Mouse (Mus musculus) stomach, postnatal 0 days (tissue): ENCODE data around the gene Fads2. TPM values are rescaled to one million over a fixed set of nuclear protein-coding genes. Genes with fewer than 3 reads are reported as not detected.

Source experiments
- ATAC-seq: fragments of 200-750 bp; cut with Nextera tagmentation; 2 replicates; pipeline ENCODE4 v1.8.0; 2017; ENCODE audit not compliant: low FRiP score, low TSS enrichment
- DNase-seq: peaks from one replicate; pipeline ENCODE4 v3.0.0-alpha.2; 2016; ENCODE audit warnings: low spot score
- H3K27ac ChIP-seq: fragments of 300-500 bp; sonication (generic); replicated peaks from 2 replicates; pipeline ENCODE4 v1.5.1; 2014; ENCODE audit warnings: mild to moderate bottlenecking, control low read depth
- H3K27me3 ChIP-seq: fragments of 300-500 bp; sonication (generic); 2 replicates; pipeline ENCODE4 v1.6.1; 2014; ENCODE audit warnings: low read length; ENCODE audit not compliant: control insufficient read depth, insufficient read depth
- H3K36me3 ChIP-seq: fragments of 300-500 bp; sonication (generic); 2 replicates; pipeline ENCODE4 v1.6.1; 2014; ENCODE audit warnings: low read length, mixed read lengths; ENCODE audit not compliant: control insufficient read depth, insufficient read depth
- H3K4me1 ChIP-seq: fragments of 300-500 bp; sonication (generic); replicated peaks from 2 replicates; pipeline ENCODE4 v1.6.1; 2014; ENCODE audit warnings: antibody characterized with exemption; ENCODE audit not compliant: control insufficient read depth, insufficient read depth
- H3K4me2 ChIP-seq: fragments of 300-500 bp; sonication (generic); replicated peaks from 2 replicates; pipeline ENCODE4 v1.6.1; 2014; ENCODE audit warnings: low read depth, mild to moderate bottlenecking, control low read depth, moderate library complexity
- H3K4me3 ChIP-seq: fragments of 300-500 bp; sonication (generic); 2 replicates; pipeline ENCODE4 v1.5.1; 2014; ENCODE audit warnings: low read depth, low read length, control low read depth
- H3K9ac ChIP-seq: fragments of 300-500 bp; sonication (generic); 2 replicates; pipeline ENCODE4 v1.6.1; 2014; ENCODE audit warnings: mild to moderate bottlenecking, low read length, control low read depth, mixed read lengths
- H3K9me3 ChIP-seq: fragments of 300-500 bp; sonication (generic); 2 replicates; pipeline ENCODE4 v1.6.1; 2016; ENCODE audit warnings: low read length; ENCODE audit not compliant: control insufficient read depth
- CTCF ChIP-seq: IDR thresholded peaks from 2 replicates; pipeline ENCODE4 v1.5.1; 2016; ENCODE audit warnings: antibody characterized with exemption, low read depth, mild to moderate bottlenecking, moderate library complexity
- EP300 ChIP-seq: optimal IDR thresholded peaks from 2 replicates; pipeline ENCODE3; 2016; ENCODE audit warnings: antibody characterized with exemption
- WGBS: fragments of 180-500 bp; shearing (Covaris S2); extraction: QIAGEN DNeasy Blood & Tissue Kit; methylation state at CpG from one replicate; pipeline ENCODE4 v1.1.7; 2014; 5-methylcytosine and 5-hydroxymethylcytosine counted together
- polyA plus RNA-seq: library from polyadenylated mRNA; unstranded; fragments of >200 nt; fragmentation: Nextera tagmentation; extraction: Ambion mirVana; gene quantifications from 2 replicates; pipeline ENCODE4 v1.2.1, GENCODE M21; 2015

Gene Fads2
- polyA plus RNA-seq, 1 experiment from 2014 or later = 34.6 TPM

- no peak overlapping the region for H3K27ac ChIP-seq
- H3K9ac ChIP-seq = no peak overlapping the region
- ATAC-seq (no peak), DNase-seq (no peak)
- H3K4me3 ChIP-seq = no peak overlapping the region
- H3K9me3 ChIP-seq = no peaks in the 10 kb centered on the region
- no peaks in the 10 kb centered on the region for H3K27me3 ChIP-seq
- H3K4me1 ChIP-seq = no peaks in the 10 kb centered on the region; the same call in 1 of the 2 replicates
- TF ChIP-seq EP300 (no peak), CTCF (no peak)
- WGBS = 78% methylated on average over 6 of the region's 6 CpGs
- peaks cover 12% of the 10 kb centered on the region for H3K36me3 ChIP-seq
- no peak overlapping the region for H3K4me2 ChIP-seq
Observed at GRCm38 (mm10) chr19:10054361-10055075, 47.0 kb downstream of the Fads2 start.

GRCm38 (mm10) chr19:10053692-10054260, 47.8 kb downstream of the Fads2 start:
- 89% methylated on average over 10 of the region's 10 CpGs for WGBS
- Histone ChIP-seq H3K36me3 (peaks cover 12% of the 10 kb centered on the region), H3K27ac (no peak overlapping the region), H3K27me3 (no peaks in the 10 kb centered on the region), H3K4me1 (no peaks in the 10 kb centered on the region; the same call in 1 of the 2 replicates), H3K9ac (no peak overlapping the region), H3K4me3 (no peak overlapping the region), H3K4me2 (no peak overlapping the region), H3K9me3 (no peaks in the 10 kb centered on the region)
- no peak for TF ChIP-seq CTCF
- no peak for TF ChIP-seq EP300
- ATAC-seq (no peak), DNase-seq (no peak)

GRCm38 (mm10) chr19:10052698-10053097, 48.8 kb downstream of the Fads2 start:
- Histone ChIP-seq H3K9ac (no peak overlapping the region), H3K9me3 (no peaks in the 10 kb centered on the region), H3K27me3 (no peaks in the 10 kb centered on the region), H3K4me2 (no peak overlapping the region), H3K27ac (no peak overlapping the region), H3K4me1 (no peaks in the 10 kb centered on the region; the same call in 1 of the 2 replicates), H3K4me3 (no peak overlapping the region), H3K36me3 (peaks cover 12% of the 10 kb centered on the region)
- no peak for DNase-seq
- TF ChIP-seq CTCF = no peak
- no peak for TF ChIP-seq EP300
- ATAC-seq = no peak
- WGBS = 82% methylated on average over 4 of the region's 4 CpGs

DNA sequence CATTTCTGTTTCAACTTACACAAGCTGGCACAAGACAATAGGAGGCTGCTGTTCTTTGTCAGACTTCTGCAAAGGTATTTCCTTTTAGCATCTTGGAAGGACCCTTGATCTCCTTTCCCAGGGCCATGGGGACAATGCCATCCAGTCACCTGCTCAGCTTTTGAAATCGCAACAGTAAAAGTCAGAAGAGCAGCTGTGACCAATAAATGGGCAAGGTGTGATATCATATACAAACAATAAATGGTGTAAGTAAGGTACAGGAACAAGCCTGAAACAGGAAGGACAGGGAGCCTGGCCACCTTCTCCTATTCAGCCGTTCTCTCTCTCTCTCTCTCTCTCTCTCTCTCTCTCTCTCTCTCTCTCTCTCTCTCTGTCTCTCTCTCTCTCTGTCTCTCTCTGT, 51.1 kb downstream of the Fads2 start:
- peak; percentile 72 for ATAC-seq

GRCm38 (mm10) chr19:10049533-10049932, 52.0 kb downstream of the Fads2 start:
- Histone ChIP-seq H3K27ac (0 out of 2 replicates have a peak overlapping the region, but pooled peaks have one; percentile 24), H3K4me3 (no peak overlapping the region), H3K36me3 (peaks cover 6% of the 10 kb centered on the region), H3K9ac (no peak overlapping the region), H3K4me1 (no peaks in the 10 kb centered on the region; the same call in 1 of the 2 replicates), H3K4me2 (no peak overlapping the region), H3K9me3 (no peaks in the 10 kb centered on the region), H3K27me3 (no peaks in the 10 kb centered on the region)
- no peak for TF ChIP-seq EP300
- no peak for TF ChIP-seq CTCF
- no peak for ATAC-seq
- no peak for DNase-seq

More for the DNA sequence above, 51.1 kb downstream of the Fads2 start:
- no peak for DNase-seq
- no peak overlapping the region for H3K4me3 ChIP-seq
- H3K27me3 ChIP-seq = no peaks in the 10 kb centered on the region
- no peaks in the 10 kb centered on the region for H3K9me3 ChIP-seq
- H3K36me3 ChIP-seq = peaks cover 11% of the 10 kb centered on the region
- WGBS = 44% methylated on average over 2 of the region's 2 CpGs
- H3K9ac ChIP-seq = no peak overlapping the region
- TF ChIP-seq CTCF = no peak
- TF ChIP-seq EP300 = no peak
- H3K4me2 ChIP-seq = no peak overlapping the region
- H3K27ac ChIP-seq = no peak overlapping the region; the same call in 1 of the 2 replicates
- H3K4me1 ChIP-seq = no peaks in the 10 kb centered on the region; the same call in 1 of the 2 replicates

DNA sequence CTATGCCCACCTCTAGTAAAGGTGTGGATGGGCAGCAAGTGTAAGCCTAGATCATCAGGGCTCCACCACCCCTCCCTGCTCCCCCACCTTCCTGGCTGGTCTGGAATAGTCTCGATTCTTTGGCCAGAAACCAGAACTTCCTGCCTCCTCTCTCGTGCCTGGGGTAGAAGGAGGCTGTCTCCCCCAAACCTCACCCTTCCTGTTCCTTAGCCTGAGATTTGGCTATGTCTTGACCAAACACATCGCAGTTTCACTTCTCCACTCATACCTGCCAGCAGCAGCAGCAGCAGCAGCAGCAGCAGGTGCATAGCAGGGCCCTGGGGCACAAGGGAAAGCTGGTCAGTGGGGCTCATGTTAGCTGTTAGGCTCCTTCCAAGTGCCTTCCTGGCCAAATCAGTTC, 54.6 kb downstream of the Fads2 start:
- Histone ChIP-seq H3K9ac (no peak overlapping the region), H3K36me3 (no peaks in the 10 kb centered on the region), H3K4me3 (no peak overlapping the region), H3K4me1 (peaks cover 5% of the 10 kb centered on the region), H3K27me3 (no peaks in the 10 kb centered on the region), H3K4me2 (no peak overlapping the region), H3K9me3 (no peaks in the 10 kb centered on the region), H3K27ac (no peak overlapping the region)
- DNase-seq = no peak
- ATAC-seq = no peak
- TF ChIP-seq EP300 (no peak), CTCF (no peak)
- 27% methylated on average over 3 of the region's 3 CpGs for WGBS
